Mouse (Mus musculus) ES-E14 (cell line): ENCODE measurements around the gene Slc39a13.

Experiments used
- CHD2 ChIP-seq: IDR thresholded peaks from 2 replicates; pipeline ENCODE4 v1.6.1; 2014; ENCODE audit warnings: mild to moderate bottlenecking, low read depth, low read length, inconsistent platforms
- HCFC1 ChIP-seq: IDR thresholded peaks from 2 replicates; pipeline ENCODE4 v1.6.1; 2012; ENCODE audit warnings: low read length, inconsistent platforms, borderline replicate concordance; ENCODE audit not compliant: insufficient read depth
- MAFK ChIP-seq: IDR thresholded peaks from 2 replicates; pipeline ENCODE4 v1.6.1; 2014; ENCODE audit warnings: mild to moderate bottlenecking, low read depth, low read length, inconsistent platforms; ENCODE audit not compliant: insufficient read depth
- ZNF384 ChIP-seq: IDR thresholded peaks from 2 replicates; pipeline ENCODE4 v1.6.1; 2012; ENCODE audit warnings: low read depth, low read length, inconsistent platforms

- TF ChIP-seq MAFK, result no peak
- no peak for TF ChIP-seq ZNF384
- no peak for TF ChIP-seq HCFC1
- TF ChIP-seq CHD2, result no peak
Observed at GRCm38 (mm10) chr2:91026491-91026890, 43.7 kb downstream of the Slc39a13 start.
